Mouse (Mus musculus) liver, embryonic 15.5 days (tissue): ENCODE results near the gene Cnpy2. TPM values are rescaled to one million over a fixed set of nuclear protein-coding genes. Genes with fewer than 3 reads are reported as not detected.
"Not testable (repeated sequence)": the region's sequence is repeated elsewhere in the genome, so short reads cannot be mapped to it uniquely, and the experiment has no call there.

Experiments
- ATAC-seq: fragments of 200-750 bp; cut with Nextera tagmentation; 2 replicates; pipeline ENCODE4 v1.8.0; 2017; ENCODE audit warnings: moderate number of reproducible peaks, mild to moderate bottlenecking, moderate library complexity; ENCODE audit not compliant: insufficient read depth
- H3K27ac ChIP-seq: fragments of 300-500 bp; sonication (generic); replicated peaks from 2 replicates; pipeline ENCODE4 v1.5.1; 2015; ENCODE audit warnings: mild to moderate bottlenecking, inconsistent platforms
- H3K27me3 ChIP-seq: fragments of 300-500 bp; sonication (generic); 2 replicates; pipeline ENCODE4 v1.6.1; 2015; ENCODE audit warnings: mild to moderate bottlenecking, inconsistent platforms
- H3K36me3 ChIP-seq: fragments of 300-500 bp; sonication (generic); replicated peaks from 2 replicates; pipeline ENCODE4 v1.6.1; 2015; ENCODE audit warnings: moderate library complexity, mild to moderate bottlenecking, inconsistent platforms
- H3K4me1 ChIP-seq: fragments of 300-500 bp; sonication (generic); replicated peaks from 2 replicates; pipeline ENCODE4 v1.6.1; 2015; ENCODE audit warnings: inconsistent platforms
- H3K4me2 ChIP-seq: fragments of 300-500 bp; sonication (generic); 2 replicates; pipeline ENCODE4 v1.6.1; 2015; ENCODE audit warnings: moderate library complexity, mild to moderate bottlenecking, inconsistent platforms
- H3K4me3 ChIP-seq: fragments of 300-500 bp; sonication (generic); replicated peaks from 2 replicates; pipeline ENCODE4 v1.5.1; 2015; ENCODE audit warnings: mild to moderate bottlenecking, inconsistent platforms
- H3K9ac ChIP-seq: fragments of 300-500 bp; sonication (generic); 2 replicates; pipeline ENCODE4 v1.6.1; 2015; ENCODE audit warnings: moderate library complexity, mild to moderate bottlenecking, inconsistent platforms
- H3K9me3 ChIP-seq: fragments of 300-500 bp; sonication (generic); replicated peaks from 2 replicates; pipeline ENCODE4 v1.6.1; 2016; ENCODE audit warnings: inconsistent platforms
- WGBS: fragments of 180-500 bp; shearing (Covaris S2); methylation state at CpG from one replicate; pipeline ENCODE4 v1.1.7; 2015; ENCODE audit warnings: mixed read lengths; ENCODE audit not compliant: insufficient replicate concordance; 5-methylcytosine and 5-hydroxymethylcytosine counted together
- polyA plus RNA-seq: library from polyadenylated mRNA; unstranded; fragments of >200 nt; fragmentation: Nextera tagmentation; extraction: Ambion mirVana; gene quantifications from 2 replicates; pipeline ENCODE4 v1.2.1, GENCODE M21; 2015

The Cnpy2 gene
- polyA plus RNA-seq, 1 experiment from 2014 or later = 85.8 TPM

GRCm38 (mm10) chr10:128321641-128322040 is 618 bp upstream of the Cnpy2 start:
- Histone ChIP-seq H3K36me3 (peaks cover 57% of the 10 kb centered on the region), H3K27ac (peak overlapping the region; percentile 59; the same call in 1 of the 2 replicates), H3K4me3 (peak overlapping the region; percentile 91), H3K4me2 (peak overlapping the region; percentile 90), H3K9ac (peak overlapping the region; percentile 11; the same call in 1 of the 2 replicates), H3K9me3 (no peaks in the 10 kb centered on the region), H3K27me3 (no peaks in the 10 kb centered on the region), H3K4me1 (peaks cover 28% of the 10 kb centered on the region)
- ATAC-seq = no peak
- 36% methylated on average over 12 of the region's 12 CpGs for WGBS

- Histone ChIP-seq H3K4me1 (peaks cover 28% of the 10 kb centered on the region), H3K9me3 (no peaks in the 10 kb centered on the region), H3K27me3 (no peaks in the 10 kb centered on the region), H3K36me3 (peaks cover 51% of the 10 kb centered on the region), H3K9ac (peak overlapping the region; percentile 91), H3K27ac (peak overlapping the region; percentile 88), H3K4me2 (peak overlapping the region; percentile 90), H3K4me3 (peak overlapping the region; percentile 91)
- WGBS = 37% methylated on average over 8 of the region's 8 CpGs
- ATAC-seq = no peak
These were observed 1.3 kb downstream of the Cnpy2 start for GRCm38 (mm10) chr10:128323516-128323915.

GRCm38 (mm10) chr10:128326825-128327224 is 4.6 kb downstream of the Cnpy2 start:
- no peak for ATAC-seq
- no peak overlapping the region for H3K4me3 ChIP-seq
- peaks cover 28% of the 10 kb centered on the region for H3K4me1 ChIP-seq
- no peak overlapping the region for H3K4me2 ChIP-seq
- WGBS = 84% methylated on average over 8 of the region's 8 CpGs
- no peaks in the 10 kb centered on the region for H3K27me3 ChIP-seq
- H3K9ac ChIP-seq = no peak overlapping the region
- no peak overlapping the region for H3K27ac ChIP-seq
- no peaks in the 10 kb centered on the region for H3K9me3 ChIP-seq
- peaks cover 25% of the 10 kb centered on the region for H3K36me3 ChIP-seq

- H3K9me3 ChIP-seq = no peaks in the 10 kb centered on the region
- H3K27ac ChIP-seq = no peak overlapping the region
- no peak for ATAC-seq
These were observed 5.4 kb downstream of the Cnpy2 start for GRCm38 (mm10) chr10:128327610-128328009.

GRCm38 (mm10) chr10:128332358-128333249 is 10.3 kb downstream of the Cnpy2 start:
- H3K27me3 ChIP-seq, H3K4me2 ChIP-seq, H3K36me3 ChIP-seq, H3K9ac ChIP-seq, H3K4me3 ChIP-seq, ATAC-seq, H3K27ac ChIP-seq, H3K9me3 ChIP-seq: not testable (repeated sequence)
- WGBS = 62% methylated on average over 6 of the region's 6 CpGs
- H3K4me1 ChIP-seq = peaks cover 39% of the 10 kb centered on the region

More at GRCm38 (mm10) chr10:128327610-128328009, 5.4 kb downstream of the Cnpy2 start:
- Histone ChIP-seq H3K4me2 (no peak overlapping the region), H3K27me3 (no peaks in the 10 kb centered on the region), H3K4me3 (no peak overlapping the region), H3K36me3 (peaks cover 25% of the 10 kb centered on the region), H3K4me1 (peaks cover 23% of the 10 kb centered on the region), H3K9ac (no peak overlapping the region)
- 72% methylated on average over 10 of the region's 10 CpGs for WGBS

GRCm38 (mm10) chr10:128335582-128335981 is 13.3 kb downstream of the Cnpy2 start:
- Histone ChIP-seq H3K4me3 (no peak overlapping the region), H3K36me3 (peaks cover 13% of the 10 kb centered on the region; the same call in 1 of the 2 replicates), H3K27me3 (no peaks in the 10 kb centered on the region), H3K4me2 (peak overlapping the region; percentile 85), H3K4me1 (peaks cover 65% of the 10 kb centered on the region), H3K9me3 (no peaks in the 10 kb centered on the region), H3K9ac (no peak overlapping the region), H3K27ac (peak overlapping the region; percentile 97)
- WGBS = under 1% methylated on average over 4 of the region's 4 CpGs
- no peak for ATAC-seq

GRCm38 (mm10) chr10:128336195-128336594 is 13.9 kb downstream of the Cnpy2 start:
- peak overlapping the region; percentile 85 for H3K4me2 ChIP-seq
- H3K27me3 ChIP-seq = no peaks in the 10 kb centered on the region
- H3K4me1 ChIP-seq = peaks cover 72% of the 10 kb centered on the region
- peak overlapping the region; percentile 97 for H3K27ac ChIP-seq
- 61% methylated on average over 3 of the region's 3 CpGs for WGBS
- ATAC-seq = no peak
- H3K9me3 ChIP-seq = no peaks in the 10 kb centered on the region
- peak overlapping the region; percentile 79; the same call in 1 of the 2 replicates for H3K4me3 ChIP-seq
- H3K9ac ChIP-seq = peak overlapping the region; percentile 61
- H3K36me3 ChIP-seq = peaks cover 17% of the 10 kb centered on the region

GRCm38 (mm10) chr10:128336597-128336996 is 14.3 kb downstream of the Cnpy2 start:
- Histone ChIP-seq H3K4me2 (peak overlapping the region; percentile 85), H3K27ac (peak overlapping the region; percentile 97), H3K4me1 (peaks cover 73% of the 10 kb centered on the region), H3K9me3 (no peaks in the 10 kb centered on the region), H3K27me3 (no peaks in the 10 kb centered on the region), H3K4me3 (peak overlapping the region; percentile 79), H3K36me3 (peaks cover 21% of the 10 kb centered on the region), H3K9ac (peak overlapping the region; percentile 61)
- 32% methylated on average over 3 of the region's 3 CpGs for WGBS
- peak; percentile 32 for ATAC-seq

- H3K4me1 ChIP-seq = peaks cover 77% of the 10 kb centered on the region
These were observed 15.3 kb downstream of the Cnpy2 start, which contains the start of gene Cs for GRCm38 (mm10) chr10:128337306-128338181. Gene Cs (plus strand): TSS chr10:128337734.

GRCm38 (mm10) chr10:128338415-128338814 is 16.2 kb downstream of the Cnpy2 start:
- peak overlapping the region; percentile 97 for H3K27ac ChIP-seq
- ATAC-seq = 0 out of 2 replicates have a peak, but pooled peaks have one; percentile 4
- H3K36me3 ChIP-seq = peaks cover 28% of the 10 kb centered on the region
- H3K9ac ChIP-seq = peak overlapping the region; percentile 87
- 8% methylated on average over 5 of the region's 5 CpGs for WGBS
- peaks cover 85% of the 10 kb centered on the region for H3K4me1 ChIP-seq
- H3K4me3 ChIP-seq = peak overlapping the region; percentile 79
- H3K9me3 ChIP-seq = no peaks in the 10 kb centered on the region
- H3K4me2 ChIP-seq = peak overlapping the region; percentile 85
- no peaks in the 10 kb centered on the region for H3K27me3 ChIP-seq

More at GRCm38 (mm10) chr10:128337306-128338181, 15.3 kb downstream of the Cnpy2 start, which contains the start of gene Cs:
- peak within 1 kb of the TSS; percentile 97 for H3K27ac ChIP-seq
- H3K4me3 ChIP-seq = peak within 1 kb of the TSS; percentile 79
- peak; percentile 90 for ATAC-seq
- H3K4me2 ChIP-seq = peak within 1 kb of the TSS; percentile 85
- no peaks in the 10 kb centered on the region for H3K27me3 ChIP-seq
- WGBS = under 1% methylated on average over 61 of the region's 61 CpGs
- H3K9ac ChIP-seq = peak within 1 kb of the TSS; percentile 87
- H3K9me3 ChIP-seq = no peaks in the 10 kb centered on the region
- H3K36me3 ChIP-seq = peaks cover 24% of the 10 kb centered on the region
